Mouse (Mus musculus) embryo, embryonic 11.5 days (tissue): Measurements from ENCODE around the gene Ttc33.
A peak's percentile ranks its signal among the peaks of the same experiment; 100 is the strongest.

Experiments
- DNase-seq: peaks from one replicate; pipeline ENCODE4 v3.0.0-alpha.2; 2012; ENCODE audit warnings: low read depth, low spot score

Gene Ttc33

GRCm38 (mm10) chr15:5185366-5186292 lies at the start of gene Ttc33:
Gene Ttc33 (plus strand): TSS chr15:5185525.
- peak; percentile 51 for DNase-seq

- DNase-seq = no peak
Measured at GRCm38 (mm10) chr15:5138021-5138856, 47.1 kb upstream of the Ttc33 start.

- DNase-seq = no peak
Measured at GRCm38 (mm10) chr15:5139366-5139765, 46.0 kb upstream of the Ttc33 start.

GRCm38 (mm10) chr15:5139863-5140262 lies 45.5 kb upstream of the Ttc33 start:
- no peak for DNase-seq

- no peak for DNase-seq
Measured at GRCm38 (mm10) chr15:5140357-5140756, 45.0 kb upstream of the Ttc33 start.

GRCm38 (mm10) chr15:5142047-5142446 lies 43.3 kb upstream of the Ttc33 start:
- no peak for DNase-seq

- no peak for DNase-seq
Measured at GRCm38 (mm10) chr15:5142714-5143113, 42.6 kb upstream of the Ttc33 start.

GRCm38 (mm10) chr15:5143361-5144020 lies 41.8 kb upstream of the Ttc33 start, which contains the start of gene Prkaa1:
Gene Prkaa1 (plus strand): TSS chr15:5143861.
- peak; percentile 71 for DNase-seq

GRCm38 (mm10) chr15:5144021-5144778 lies 41.1 kb upstream of the Ttc33 start:
- peak; percentile 59 for DNase-seq

- no peak for DNase-seq
Measured at GRCm38 (mm10) chr15:5145196-5145945, 40.0 kb upstream of the Ttc33 start.

- no peak for DNase-seq
Measured at GRCm38 (mm10) chr15:5149187-5149586, 36.1 kb upstream of the Ttc33 start.

GRCm38 (mm10) chr15:5152171-5152570 lies 33.2 kb upstream of the Ttc33 start:
- DNase-seq = no peak

- DNase-seq = no peak
Measured at GRCm38 (mm10) chr15:5154621-5155020, 30.7 kb upstream of the Ttc33 start.

GRCm38 (mm10) chr15:5155093-5155492 lies 30.2 kb upstream of the Ttc33 start:
- no peak for DNase-seq

GRCm38 (mm10) chr15:5156355-5156754 lies 29.0 kb upstream of the Ttc33 start:
- DNase-seq = no peak

GRCm38 (mm10) chr15:5157386-5157785 lies 27.9 kb upstream of the Ttc33 start:
- DNase-seq = no peak

GRCm38 (mm10) chr15:5158827-5159226 lies 26.5 kb upstream of the Ttc33 start:
- no peak for DNase-seq

- DNase-seq = no peak
Measured at GRCm38 (mm10) chr15:5165121-5165773, 20.1 kb upstream of the Ttc33 start.

- DNase-seq = no peak
Measured at GRCm38 (mm10) chr15:5173217-5173820, 12.0 kb upstream of the Ttc33 start.
